ENCODE assay signal across 15 mouse cellular contexts in the genomic region with DNA sequence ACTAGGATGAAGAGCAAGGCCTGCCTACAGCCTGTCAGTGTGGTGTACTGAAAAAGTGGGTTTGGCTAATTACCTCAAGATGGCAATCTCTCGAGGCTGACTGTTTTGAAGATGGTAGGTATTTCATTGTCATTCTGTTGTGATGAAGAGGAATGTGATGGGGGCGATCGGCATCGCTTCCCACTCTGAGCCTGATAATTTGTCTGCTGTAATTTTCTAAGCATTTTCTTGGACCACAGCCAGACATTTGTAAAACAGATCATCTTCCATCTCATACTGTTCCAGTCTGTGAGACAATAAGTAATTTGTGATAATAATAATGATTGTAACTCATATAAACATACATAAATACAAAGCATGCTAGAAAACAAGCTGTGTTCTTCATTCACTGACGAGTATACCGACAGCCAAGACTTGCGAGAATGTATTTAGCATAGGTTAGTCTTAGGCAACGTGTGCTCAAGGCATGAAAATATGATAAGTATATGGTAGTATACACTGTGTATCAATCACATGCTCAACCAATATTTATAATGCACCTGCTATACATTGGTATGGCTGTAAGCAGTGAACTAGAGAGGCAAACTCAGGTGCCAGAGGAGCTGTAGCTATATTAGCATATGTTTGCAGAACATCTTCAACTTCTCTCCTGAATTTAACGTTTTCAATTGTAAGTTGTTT.
"Had no signal": no experiment of that assay in that cellular context is flagged by ENCODE, and none has a peak within 500 bp of the region (broad histone marks: within the 10 kb centered on the region; RNA-seq: fewer than 3 reads in every experiment).

No protein-coding gene starts in this region.

- H3K4me1 ChIP-seq: limb, embryonic 12.5 days; limb, embryonic 15.5 days; midbrain, embryonic 12.5 days had no signal

- DNase-seq: kidney, postnatal 14 days; kidney, postnatal 4 days; left cerebral cortex, postnatal 4 days; liver, postnatal 0 days; lung, embryonic 14.5 days; thymus, adult 18-20 months; thymus, postnatal 36 days had no signal

- H3K27ac ChIP-seq: limb, embryonic 12.5 days; limb, embryonic 15.5 days; liver, embryonic 14.5 days; macrophage; midbrain, embryonic 12.5 days had no signal

- ATAC-seq: liver, postnatal 0 days; lung, postnatal 0 days; midbrain, embryonic 16.5 days had no signal

- H3K4me2 ChIP-seq: limb, embryonic 12.5 days; limb, embryonic 15.5 days; liver, embryonic 11.5 days; lung, embryonic 14.5 days; midbrain, embryonic 12.5 days had no signal

- H3K9me3 ChIP-seq: limb, embryonic 12.5 days; limb, embryonic 15.5 days; midbrain, embryonic 12.5 days had no signal

- H3K4me3 ChIP-seq: limb, embryonic 12.5 days; limb, embryonic 15.5 days; midbrain, embryonic 12.5 days had no signal

- H3K36me3 ChIP-seq: limb, embryonic 12.5 days; limb, embryonic 15.5 days; midbrain, embryonic 12.5 days had no signal

- H3K27me3 ChIP-seq: limb, embryonic 12.5 days; limb, embryonic 15.5 days; midbrain, embryonic 12.5 days had no signal

- H3K9ac ChIP-seq: limb, embryonic 12.5 days; limb, embryonic 15.5 days; liver, embryonic 14.5 days; liver, postnatal 0 days; lung, embryonic 14.5 days; midbrain, embryonic 12.5 days had no signal
